Mouse (Mus musculus) large intestine, adult 2 months (tissue): ENCODE results near the gene Gm867. TPM values are rescaled to one million over a fixed set of nuclear protein-coding genes. Genes with fewer than 3 reads are reported as not detected.

Experiments
- DNase-seq: peaks from one replicate; pipeline ENCODE4 v3.0.0-alpha.2; 2012; ENCODE audit warnings: low read depth, low spot score
- WGBS: fragments of 180-500 bp; shearing (Covaris S2); methylation state at CpG from one replicate; pipeline ENCODE4 v1.1.7; 2018; 5-methylcytosine and 5-hydroxymethylcytosine counted together
- polyA plus RNA-seq: library from polyadenylated mRNA; depleted of rRNA; stranded (reverse); fragments of >200 nt; gene quantifications from 2 replicates; pipeline ENCODE4 v1.2.3, GENCODE M21; 2012; rRNA removed

The Gm867 gene
- polyA plus RNA-seq, 1 experiment = 0.30 TPM

DNA sequence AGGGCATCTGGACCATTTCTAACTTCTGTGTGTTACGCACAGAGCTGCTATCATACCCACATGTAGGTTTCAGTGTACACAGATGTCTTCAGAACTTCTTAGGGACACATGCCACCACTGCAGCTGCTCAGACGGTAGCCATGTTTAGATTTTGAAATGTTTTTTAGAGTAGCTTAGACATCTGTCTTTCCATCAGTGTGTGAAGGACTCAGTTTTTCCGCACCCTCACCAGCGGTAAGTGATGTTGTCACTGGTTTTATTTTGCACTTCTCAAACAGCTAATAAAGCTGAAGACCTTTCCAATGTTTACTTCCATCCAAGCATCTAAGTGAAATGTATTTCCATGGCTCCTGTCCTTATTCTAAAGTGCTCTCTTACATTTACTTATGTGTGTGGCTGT lies 33.6 kb downstream of the Gm867 start:
- no peak for DNase-seq
- WGBS = 89% methylated on average over 4 of the region's 4 CpGs

- DNase-seq = no peak
- WGBS = 80% methylated on average over 5 of the region's 5 CpGs
Measured at GRCm38 (mm10) chr10:75904391-75904790, 36.1 kb downstream of the Gm867 start.

- WGBS = 33% methylated on average over 3 of the region's 3 CpGs
- no peak for DNase-seq
Measured at GRCm38 (mm10) chr10:75898846-75899245, 41.6 kb downstream of the Gm867 start.

DNA sequence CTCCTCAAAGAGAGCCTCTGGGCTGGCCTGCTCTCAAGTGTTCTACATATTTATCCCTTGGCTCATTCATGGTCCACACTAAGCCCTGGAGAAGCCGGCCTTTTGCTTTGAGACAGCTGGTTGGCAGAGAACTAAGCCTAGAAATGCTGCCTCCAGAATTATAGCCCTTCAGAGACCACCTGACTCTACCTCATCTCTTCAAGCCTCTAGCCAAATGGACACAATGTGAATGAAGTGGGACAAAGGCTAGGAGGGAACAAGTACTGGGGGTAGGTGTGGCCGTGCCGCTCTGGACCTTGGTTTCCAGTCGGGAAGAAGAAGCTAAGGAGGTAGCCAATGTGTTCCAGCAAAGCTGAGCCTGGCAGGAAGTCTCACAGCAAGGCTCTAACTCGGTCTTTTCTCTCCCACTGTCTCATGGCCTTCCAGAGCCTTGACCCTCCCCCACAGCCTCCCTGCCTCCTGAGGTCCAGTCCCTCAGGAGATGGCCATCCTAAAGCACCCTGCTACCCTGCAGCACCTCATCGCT lies 42.4 kb downstream of the Gm867 start:
- WGBS = 57% methylated on average over 6 of the region's 6 CpGs
- DNase-seq = no peak

- WGBS = 37% methylated on average over 6 of the region's 6 CpGs
- no peak for DNase-seq
Measured at GRCm38 (mm10) chr10:75897373-75897772, 43.1 kb downstream of the Gm867 start.

DNA sequence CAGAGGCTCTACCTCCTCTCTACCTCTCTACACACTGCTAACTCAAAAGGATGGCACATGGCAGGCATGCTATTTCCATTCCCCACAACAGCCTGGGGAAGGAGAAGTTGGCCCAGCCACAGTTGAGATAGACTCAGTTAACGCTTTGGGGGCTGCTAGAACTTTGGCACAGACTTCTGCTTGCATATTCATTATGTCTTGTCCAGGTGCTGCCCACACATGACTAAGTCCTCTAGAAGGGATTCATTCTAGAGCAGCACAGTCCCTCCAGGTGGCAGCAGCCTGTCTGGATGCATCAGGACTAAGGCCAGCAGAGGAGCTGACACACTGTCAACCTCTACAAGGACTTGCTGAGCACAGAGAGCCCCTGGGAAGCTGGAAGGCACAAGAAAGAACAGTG lies 44.3 kb downstream of the Gm867 start:
- DNase-seq = no peak
- 90% methylated on average over 1 of the region's 1 CpGs for WGBS

GRCm38 (mm10) chr10:75895730-75896129 lies 44.7 kb downstream of the Gm867 start:
- DNase-seq = no peak
- 93% methylated on average over 5 of the region's 5 CpGs for WGBS

GRCm38 (mm10) chr10:75894601-75895000 lies 45.9 kb downstream of the Gm867 start:
- no peak for DNase-seq
- 78% methylated on average over 6 of the region's 6 CpGs for WGBS

GRCm38 (mm10) chr10:75893089-75893750 lies 47.3 kb downstream of the Gm867 start, which contains the start of gene Derl3:
Gene Derl3, plus strand, starts transcription at chr10:75893413.
- WGBS = 2% methylated on average over 51 of the region's 51 CpGs
- peak; percentile 90 for DNase-seq

- 38% methylated on average over 8 of the region's 8 CpGs for WGBS
- no peak for DNase-seq
Measured at GRCm38 (mm10) chr10:75889406-75890153, 50.9 kb downstream of the Gm867 start.

Other genes starting within 250 kb of the Gm867 start
- gene Cabin1, start 176.3 kb downstream of the Gm867 start, polyA plus RNA-seq = 20.3 and 36.0 TPM in 2 replicates
- gene Ddt, start 167.3 kb downstream of the Gm867 start, polyA plus RNA-seq = 81.4 and 104 TPM in 2 replicates
- gene Gm20441, start 159.7 kb downstream of the Gm867 start, polyA plus RNA-seq = 0.48 and 0.58 TPM in 2 replicates
- gene Gstt3, start 159.3 kb downstream of the Gm867 start, polyA plus RNA-seq = 48.6 and 59.5 TPM in 2 replicates
- gene Gstt1, start 142.1 kb downstream of the Gm867 start, polyA plus RNA-seq = 44.8 and 68.1 TPM in 2 replicates
- not detected in 2 replicates for gene Gstt4, start 118.1 kb downstream of the Gm867 start, polyA plus RNA-seq
- gene Gstt2, start 103.2 kb downstream of the Gm867 start, polyA plus RNA-seq = 115 and 146 TPM in 2 replicates
- gene Mif, start 80.4 kb downstream of the Gm867 start, polyA plus RNA-seq = 739 and 807 TPM in 2 replicates
- gene Derl3, start 47.3 kb downstream of the Gm867 start, polyA plus RNA-seq = 39.2 and 101 TPM in 2 replicates
- gene Smarcb1, start 19.1 kb downstream of the Gm867 start, polyA plus RNA-seq = 41.0 and 48.6 TPM in 2 replicates
- gene Chchd10, start 7.5 kb downstream of the Gm867 start, polyA plus RNA-seq = 348 and 403 TPM in 2 replicates
- gene Mmp11, start 4.2 kb downstream of the Gm867 start, polyA plus RNA-seq = 5.3 and 7.6 TPM in 2 replicates
- gene Vpreb3, start 2.4 kb upstream of the Gm867 start, polyA plus RNA-seq = 28.0 and 43.9 TPM in 2 replicates
- gene Gm5134, start 13.8 kb upstream of the Gm867 start, polyA plus RNA-seq = 0.19 and 0.34 TPM in 2 replicates
- 6.5 and 9.4 TPM in 2 replicates for gene Zfp280b, start 92.0 kb upstream of the Gm867 start, polyA plus RNA-seq
- gene Slc5a4b, start 170.3 kb upstream of the Gm867 start, polyA plus RNA-seq = 2.2 and 33.6 TPM in 2 replicates
- 4.3 and 38.0 TPM in 2 replicates for gene Slc5a4a, start 206.8 kb upstream of the Gm867 start, polyA plus RNA-seq